Mouse (Mus musculus) stomach, postnatal 0 days (tissue): ENCODE results near the gene Slc6a9.

Experiments used
- CTCF ChIP-seq: IDR thresholded peaks from 2 replicates; pipeline ENCODE4 v1.5.1; 2016; ENCODE audit warnings: antibody characterized with exemption, low read depth, mild to moderate bottlenecking, moderate library complexity
- EP300 ChIP-seq: optimal IDR thresholded peaks from 2 replicates; pipeline ENCODE3; 2016; ENCODE audit warnings: antibody characterized with exemption

DNA sequence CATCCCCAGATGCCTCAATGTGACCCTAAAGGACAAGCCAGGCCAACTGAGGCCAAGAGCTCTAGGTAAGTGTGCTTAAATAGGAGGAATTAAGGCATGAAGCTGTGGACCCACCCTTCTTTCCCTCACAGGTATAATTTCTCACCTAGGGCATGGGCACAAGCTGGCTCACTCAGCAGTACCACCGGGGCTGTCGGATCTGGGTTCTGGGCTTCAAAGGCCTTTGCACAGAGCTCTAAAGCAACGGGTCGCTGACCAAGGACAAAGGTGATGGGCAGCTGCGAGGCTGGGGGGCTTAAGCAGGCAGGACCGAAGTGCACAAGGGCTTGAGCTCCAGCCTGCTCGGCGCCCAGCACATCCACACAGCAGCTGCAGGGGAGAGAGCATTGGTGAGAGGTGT is 56.4 kb downstream of the Slc6a9 start:
- no peak for TF ChIP-seq EP300
- no peak for TF ChIP-seq CTCF
